Mouse (Mus musculus): ENCODE measurements around the gene Ndufs8. TPM values are rescaled to one million over a fixed set of nuclear protein-coding genes. Genes with fewer than 3 reads are reported as not detected.

Ndufs8 gene
- total RNA-seq, 2 experiments from 2014 or later = 134 to 151 TPM

DNA sequence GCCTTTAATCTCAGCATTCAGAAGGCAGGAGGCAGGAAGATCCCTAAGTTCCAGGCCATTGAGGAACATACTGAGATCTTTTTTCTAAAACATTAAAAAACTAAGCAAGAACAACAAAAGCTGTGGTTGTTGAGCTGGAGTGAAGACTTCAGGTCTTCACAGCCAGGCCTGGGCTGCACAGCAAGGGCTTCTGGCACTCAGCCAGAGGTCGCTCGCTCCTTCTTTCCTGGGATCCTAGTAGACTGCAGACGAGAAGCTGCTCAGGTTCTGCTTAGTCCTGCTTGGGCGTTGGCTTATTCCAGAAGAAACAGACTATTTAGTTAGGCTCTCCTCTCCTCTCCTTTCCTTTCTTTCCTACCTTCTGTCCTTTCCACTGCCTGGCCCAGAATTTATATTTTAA lies 40.2 kb downstream of the Ndufs8 start:
- no peak for DNase-seq (ENCODE audit: extremely low spot score in 1 of 2, low spot score in 1 of 2)

DNA sequence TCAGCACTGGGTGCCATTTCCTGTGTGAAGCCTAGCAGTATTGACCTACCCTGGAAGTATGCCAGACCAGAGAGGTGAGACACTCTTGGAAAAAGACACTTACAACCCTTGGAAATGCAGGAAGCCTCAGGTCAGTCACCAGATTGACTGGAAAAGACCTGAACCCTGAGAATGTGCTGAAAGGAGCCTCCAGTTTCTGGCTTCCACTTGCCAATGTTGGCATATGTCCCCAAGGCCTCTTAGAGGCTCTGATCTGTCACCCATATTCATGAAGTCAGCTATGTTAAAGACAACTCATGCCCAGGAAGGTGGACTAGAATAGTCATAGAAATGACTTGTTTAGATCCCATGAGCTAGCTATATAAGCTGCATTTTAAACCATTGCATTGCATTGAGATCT lies 41.1 kb downstream of the Ndufs8 start:
- no peak for DNase-seq (ENCODE audit: extremely low spot score in 1 of 2, low spot score in 1 of 2)

DNA sequence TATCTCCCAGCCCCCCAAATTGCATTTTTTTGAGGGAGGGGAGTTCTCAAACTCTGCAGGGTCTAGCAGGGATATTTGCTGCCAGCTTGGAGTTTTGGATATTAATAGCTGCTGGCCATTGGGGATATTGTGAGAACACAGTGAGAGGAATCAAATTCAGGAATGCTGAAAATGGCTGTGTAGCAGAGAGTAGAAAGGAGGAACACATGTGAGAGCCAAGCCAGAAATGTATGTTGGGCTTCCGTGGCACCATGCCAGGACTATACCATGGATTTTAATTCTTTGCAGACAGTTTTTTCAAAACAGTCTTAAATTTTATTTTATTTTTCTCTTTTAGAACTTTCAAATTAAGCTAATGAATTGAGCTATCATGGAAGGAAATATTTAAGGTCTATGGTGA lies 44.3 kb downstream of the Ndufs8 start:
- no peak for DNase-seq (ENCODE audit: extremely low spot score in 1 of 2, low spot score in 1 of 2)

DNA sequence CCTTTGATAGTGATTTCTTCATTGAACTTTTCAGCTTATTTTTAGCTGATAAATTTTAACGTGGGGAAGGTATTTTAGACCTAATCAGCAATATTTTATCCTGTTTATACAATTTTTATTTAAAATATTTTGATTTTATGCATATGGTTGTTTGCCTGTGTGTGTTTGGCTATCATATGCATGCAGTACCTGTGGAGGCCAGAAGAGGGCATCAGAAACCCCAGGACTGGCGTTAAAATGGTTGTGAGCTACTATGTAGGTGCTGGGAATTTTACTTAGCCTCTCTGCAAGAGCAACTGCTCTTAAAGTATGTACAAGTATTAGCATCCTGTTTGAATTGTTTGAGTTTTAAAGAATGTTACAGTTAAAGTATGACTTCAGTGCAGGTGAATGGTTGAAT lies 47.6 kb downstream of the Ndufs8 start:
- no peak for DNase-seq (ENCODE audit: extremely low spot score in 1 of 2, low spot score in 1 of 2)

DNA sequence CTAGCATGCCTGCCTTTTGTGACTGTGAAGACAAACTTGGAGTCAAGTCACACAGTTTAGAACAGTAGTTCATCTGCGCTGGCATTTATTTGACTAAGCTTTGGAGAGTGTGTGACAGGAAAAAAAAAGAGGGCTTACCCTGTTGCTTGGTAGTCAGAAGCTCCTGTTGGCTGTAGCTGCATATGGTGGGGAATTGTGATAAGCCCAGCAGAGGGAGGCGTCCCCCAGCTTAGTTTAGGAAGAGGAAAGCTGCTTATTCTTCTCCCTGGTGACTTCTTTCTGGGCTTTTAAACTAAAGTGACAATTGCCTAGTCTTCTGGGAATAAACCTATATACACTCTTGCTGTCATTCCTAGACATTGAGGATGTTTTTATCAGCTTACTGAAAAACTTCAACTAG lies 49.9 kb downstream of the Ndufs8 start:
- DNase-seq (ENCODE audit: extremely low spot score in 1 of 2, low spot score in 1 of 2) = no peak

Other genes starting within 250 kb of the Ndufs8 start
- gene Lrp5, start 226.2 kb downstream of the Ndufs8 start, total RNA-seq (2021) = 10 to 100 TPM; 10.3 to 10.9 TPM
- 10 to 100 TPM; 28.3 to 28.6 TPM for gene 1810055G02Rik, start 204.5 kb downstream of the Ndufs8 start, total RNA-seq (2021)
- gene Kmt5b, start 145.4 kb downstream of the Ndufs8 start, total RNA-seq (2021) = 10 to 100 TPM; 51.6 to 55.2 TPM
- gene Chka, start 61.0 kb downstream of the Ndufs8 start, total RNA-seq (2021) = 10 to 100 TPM; 78.4 to 97.2 TPM
- gene Tcirg1, start 5.6 kb downstream of the Ndufs8 start, total RNA-seq (2021) = 10 to 100 TPM; 17.3 to 21.5 TPM
- 1 to 10 TPM; 3.5 to 4.4 TPM for gene Aldh3b1, start 17.0 kb upstream of the Ndufs8 start, total RNA-seq (2021)
- 10 to 100 TPM; 16.7 to 20.6 TPM for gene Unc93b1, start 22.4 kb upstream of the Ndufs8 start, total RNA-seq (2021)
- gene Aldh3b3, start 45.9 kb upstream of the Ndufs8 start, total RNA-seq (2021) = not detected
- gene Aldh3b2, start 59.6 kb upstream of the Ndufs8 start, total RNA-seq (2021) = 1 to 10 TPM in 1 of 2 experiments, under 1 TPM in 1; 0.81 to 1.2 TPM
- 1 to 10 TPM; 2.0 to 2.5 TPM for gene Acy3, start 73.8 kb upstream of the Ndufs8 start, total RNA-seq (2021)
- not detected for gene Tbx10, start 80.0 kb upstream of the Ndufs8 start, total RNA-seq (2021)
- 10 to 100 TPM in 1 of 2 experiments, 1 to 10 TPM in 1; 9.9 to 10.2 TPM for gene Nudt8, start 87.8 kb upstream of the Ndufs8 start, total RNA-seq (2021)
- gene Gm49405, start 87.9 kb upstream of the Ndufs8 start, total RNA-seq (2021) = 1 to 10 TPM; 1.1 to 1.4 TPM
- 1 to 10 TPM; 2.4 to 3.3 TPM for gene Doc2g, start 90.5 kb upstream of the Ndufs8 start, total RNA-seq (2021)
- 100 to 1,000 TPM; 222 to 263 TPM for gene Ndufv1, start 100.0 kb upstream of the Ndufs8 start, total RNA-seq (2021)
- gene Gstp1, start 125.2 kb upstream of the Ndufs8 start, total RNA-seq (2021) = 100 to 1,000 TPM; 343 to 385 TPM
- 10 to 100 TPM; 35.5 to 41.9 TPM for gene Gstp2, start 133.2 kb upstream of the Ndufs8 start, total RNA-seq (2021)
- not detected for gene Gstp3, start 146.8 kb upstream of the Ndufs8 start, total RNA-seq (2021)
- gene Cabp2, start 168.8 kb upstream of the Ndufs8 start, total RNA-seq (2021) = not detected
- 10 to 100 TPM; 28.9 to 37.6 TPM for gene Cdk2ap2, start 184.4 kb upstream of the Ndufs8 start, total RNA-seq (2021)
- gene Pitpnm1, start 187.2 kb upstream of the Ndufs8 start, total RNA-seq (2021) = 100 to 1,000 TPM; 176 to 181 TPM
- 100 to 1,000 TPM; 102 to 127 TPM for gene Aip, start 213.1 kb upstream of the Ndufs8 start, total RNA-seq (2021)
- gene Gpr152, start 227.0 kb upstream of the Ndufs8 start, total RNA-seq (2021) = not detected
- gene Cabp4, start 231.3 kb upstream of the Ndufs8 start, total RNA-seq (2021) = under 1 TPM in 1 of 2 experiments, not detected in 1; 0.20 TPM
- 10 to 100 TPM; 87.3 to 89.5 TPM for gene Coro1b, start 235.8 kb upstream of the Ndufs8 start, total RNA-seq (2021)
- 1 to 10 TPM; 1.1 to 2.9 TPM for gene Ptprcap, start 240.8 kb upstream of the Ndufs8 start, total RNA-seq (2021)

Measured in layer of hippocampus, postnatal 25 days (tissue).